Comparison of ENCODE assay signal across 8 mouse cellular contexts in the genomic region with DNA sequence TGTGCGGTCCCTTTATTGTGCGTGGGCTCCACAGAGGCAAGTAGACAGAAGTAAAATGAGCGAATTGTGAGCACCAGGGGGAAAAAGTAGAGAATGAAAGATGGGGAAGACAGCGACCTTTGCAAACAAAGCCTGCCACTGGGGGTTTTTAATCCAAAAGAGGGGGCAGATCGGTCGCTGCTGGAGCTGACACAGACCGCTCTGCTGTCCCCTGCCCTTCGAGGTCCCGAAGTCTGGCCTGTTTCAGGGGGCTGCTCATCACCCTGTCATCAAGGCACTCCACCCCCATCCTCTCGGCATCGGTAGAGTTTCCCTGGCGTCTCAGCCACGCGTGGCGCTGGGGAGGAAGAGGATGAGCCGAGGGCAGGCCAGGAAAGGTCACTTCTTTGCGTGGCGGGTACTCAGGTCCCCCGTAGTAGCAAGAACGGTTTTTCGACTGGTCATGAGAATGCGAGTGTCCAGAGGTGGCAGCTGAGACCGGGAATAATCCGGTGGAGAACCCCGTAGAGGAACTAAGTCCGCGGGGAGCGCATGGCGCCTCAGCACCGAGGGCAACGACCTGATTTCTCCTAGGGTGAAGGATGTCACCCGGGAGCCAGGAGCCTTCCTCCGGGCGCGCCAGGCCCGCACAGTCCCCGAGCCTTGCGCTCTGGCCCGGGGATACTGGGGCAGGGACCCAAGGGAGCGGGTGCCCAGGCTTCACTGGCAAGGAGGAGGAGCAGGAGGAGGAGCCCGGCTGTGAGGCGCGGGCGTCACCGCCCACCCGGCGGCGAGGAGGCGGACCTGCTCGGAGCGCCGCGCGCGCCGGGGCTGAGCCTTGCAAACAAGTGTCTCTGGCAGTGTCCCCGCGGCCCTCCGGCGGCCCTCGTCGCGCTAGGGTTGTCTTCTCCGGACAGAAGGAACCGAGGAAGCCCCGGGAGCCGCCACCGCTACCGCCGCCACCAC. TPM values are rescaled to one million over a fixed set of nuclear protein-coding genes. Genes with fewer than 3 reads are reported as not detected.
A peak's percentile ranks its signal among the peaks of the same experiment; 100 is the strongest.
DNase-seq lines count a peak whose midpoint lies in the region; ATAC-seq and TF ChIP-seq lines count a peak whose summit lies in the region.

A gene (plus strand): TSS at position 757 of the 945 bp plus-strand sequence.

- H3K27ac ChIP-seq in kidney, embryonic 14.5 days (ENCODE audit: low read depth, low read length): peak within 1 kb of the TSS; percentile 77
- H3K27ac ChIP-seq in limb, embryonic 14.5 days (replicated peaks; ENCODE audit: low read depth, low read length): peak within 1 kb of the TSS; percentile 73
- H3K27ac ChIP-seq in midbrain, embryonic 16.5 days (ENCODE audit: low read length): peak within 1 kb of the TSS; percentile 96
- peak within 1 kb of the TSS; percentile 87 for H3K27ac ChIP-seq in spleen, adult 2 months (ENCODE audit: insufficient read depth, low read length)

- TF ChIP-seq POLR2A in brain, embryonic 14.5 days (IDR thresholded peaks at IDR 0.05; ENCODE audit: borderline replicate concordance, extremely low read depth, insufficient read depth, insufficient read length, poor library complexity, severe bottlenecking): peak; percentile 84
- peak; percentile 22; the same call in 1 of the 2 replicates for TF ChIP-seq POLR2A in limb, embryonic 14.5 days (IDR thresholded peaks at IDR 0.05; ENCODE audit: borderline replicate concordance, extremely low read depth, insufficient read depth, insufficient read length)
- TF ChIP-seq POLR2A in spleen, adult 2 months (IDR thresholded peaks at IDR 0.05; ENCODE audit: low read depth, low read length): peak; percentile 18; the same call in 1 of the 2 replicates

- under 1% methylated on average over 68 of the region's 70 CpGs for WGBS in kidney, embryonic 14.5 days
- under 1% methylated on average over 50 of the region's 70 CpGs for WGBS in limb, embryonic 14.5 days
- WGBS in midbrain, embryonic 16.5 days: under 1% methylated on average over 57 of the region's 70 CpGs
- under 1% methylated on average over 70 of the region's 70 CpGs for WGBS in spleen, adult 2 months

- peak; percentile 88 for ATAC-seq in erythroblast, adult 5-6 weeks (replicated peaks; ENCODE audit: low FRiP score, poor library complexity, severe bottlenecking)
- ATAC-seq in kidney, embryonic 14.5 days (ENCODE audit: low FRiP score, low TSS enrichment): peak; percentile 91
- ATAC-seq in limb, embryonic 14.5 days (ENCODE audit: low FRiP score, low read depth): peak; percentile 87
- ATAC-seq in midbrain, embryonic 16.5 days: peak; percentile 92

- H3K27me3 ChIP-seq in kidney, embryonic 14.5 days (ENCODE audit: control insufficient read depth, insufficient read depth, low read length): no peaks in the 10 kb centered on the region; the same call in none of the 2 replicates
- H3K27me3 ChIP-seq in limb, embryonic 14.5 days (ENCODE audit: control insufficient read depth, insufficient read depth, low read length): peaks cover 11% of the 10 kb centered on the region; the same call in 1 of the 2 replicates
- no peaks in the 10 kb centered on the region for H3K27me3 ChIP-seq in midbrain, embryonic 16.5 days (ENCODE audit: control insufficient read depth, insufficient read depth, low read depth, low read length)
- H3K27me3 ChIP-seq in spleen, adult 2 months (ENCODE audit: control insufficient read depth, insufficient read depth, low read length): no peaks in the 10 kb centered on the region

- no peaks in the 10 kb centered on the region for H3K4me1 ChIP-seq in kidney, embryonic 14.5 days (ENCODE audit: control insufficient read depth, insufficient read depth, low read length)
- peaks cover 9% of the 10 kb centered on the region for H3K4me1 ChIP-seq in limb, embryonic 14.5 days (ENCODE audit: control insufficient read depth, insufficient read depth, low read length)
- peaks cover 20% of the 10 kb centered on the region for H3K4me1 ChIP-seq in midbrain, embryonic 16.5 days (ENCODE audit: control insufficient read depth, insufficient read depth, low read length)
- H3K4me1 ChIP-seq in spleen, adult 2 months (ENCODE audit: control insufficient read depth, insufficient read depth, insufficient read length): peaks cover 3% of the 10 kb centered on the region; the same call in 1 of the 2 replicates

- no peaks in the 10 kb centered on the region for H3K9me3 ChIP-seq in kidney, embryonic 14.5 days (ENCODE audit: control insufficient read depth, low read length)
- no peaks in the 10 kb centered on the region for H3K9me3 ChIP-seq in limb, embryonic 14.5 days (ENCODE audit: control insufficient read depth, low read length)
- no peaks in the 10 kb centered on the region for H3K9me3 ChIP-seq in midbrain, embryonic 16.5 days (replicated peaks; ENCODE audit: control insufficient read depth, low read length, poor library complexity, severe bottlenecking)

- H3K36me3 ChIP-seq in kidney, embryonic 14.5 days (ENCODE audit: control insufficient read depth, insufficient read depth, low read length): no peaks in the 10 kb centered on the region
- no peaks in the 10 kb centered on the region for H3K36me3 ChIP-seq in limb, embryonic 14.5 days (ENCODE audit: control insufficient read depth, insufficient read depth, low read length)
- no peaks in the 10 kb centered on the region for H3K36me3 ChIP-seq in midbrain, embryonic 16.5 days (ENCODE audit: control insufficient read depth, insufficient read depth, low read length)
- no peaks in the 10 kb centered on the region for H3K36me3 ChIP-seq in spleen, adult 2 months (ENCODE audit: control insufficient read depth, insufficient read depth, low read length)

- peak within 1 kb of the TSS; percentile 45 for H3K4me3 ChIP-seq in kidney, embryonic 14.5 days (ENCODE audit: low read length)
- peak within 1 kb of the TSS; percentile 74 for H3K4me3 ChIP-seq in limb, embryonic 14.5 days (replicated peaks; ENCODE audit: low read length)
- H3K4me3 ChIP-seq in midbrain, embryonic 16.5 days (ENCODE audit: low read depth, low read length): peak within 1 kb of the TSS; percentile 80
- H3K4me3 ChIP-seq in spleen, adult 2 months (ENCODE audit: extremely low read depth, insufficient read depth, insufficient read length): peak within 1 kb of the TSS; percentile 79

- TF ChIP-seq CTCF in brain, embryonic 14.5 days (IDR thresholded peaks at IDR 0.05; ENCODE audit: borderline replicate concordance, extremely low read depth, insufficient read depth, insufficient read length): no peak
- TF ChIP-seq CTCF in spleen, adult 2 months (IDR thresholded peaks at IDR 0.05; ENCODE audit: extremely low read depth, insufficient read depth, insufficient read length, insufficient replicate concordance): no peak

- peak; percentile 86 for DNase-seq in CD4-positive helper T cell, adult 2 months (ENCODE audit: low read depth, low spot score)
- peak; percentile 97 for DNase-seq in brain, embryonic 14.5 days (ENCODE audit: low read depth)
- DNase-seq in heart, adult 9 months (ENCODE audit: low spot score in 2 of 2): peak; percentile 90 to 92
- peak; percentile 80 for DNase-seq in limb, embryonic 14.5 days (ENCODE audit: low spot score)
- DNase-seq in spleen, adult 2 months (ENCODE audit: low read depth in 1 of 2, low spot score in 2 of 2): peak; percentile 77 to 89

- H3K4me2 ChIP-seq in kidney, embryonic 14.5 days (replicated peaks; ENCODE audit: low read depth, low read length): peak within 1 kb of the TSS; percentile 99
- peak within 1 kb of the TSS; percentile 100 for H3K4me2 ChIP-seq in limb, embryonic 14.5 days (replicated peaks; ENCODE audit: low read depth, low read length, severe bottlenecking)
- H3K4me2 ChIP-seq in midbrain, embryonic 16.5 days (ENCODE audit: low read length): peak within 1 kb of the TSS; percentile 71

- H3K9ac ChIP-seq in kidney, embryonic 14.5 days (ENCODE audit: low read depth, low read length): peak within 1 kb of the TSS; percentile 67
- H3K9ac ChIP-seq in limb, embryonic 14.5 days (ENCODE audit: low read depth, low read length, severe bottlenecking): peak within 1 kb of the TSS; percentile 62
- H3K9ac ChIP-seq in midbrain, embryonic 16.5 days (ENCODE audit: low read depth, low read length): peak within 1 kb of the TSS; percentile 80

RNA-seq across cellular contexts. Expression of the gene that starts here (rescaled TPM):
- polyA plus RNA-seq in brain, embryonic 14.5 days (2012; rRNA removed): 2.8 and 6.2 TPM in 2 replicates
- total RNA-seq in erythroblast, adult 5-6 weeks (2015; ENCODE audit: low replicate concordance): 45.3 and 71.3 TPM in 2 replicates
- total RNA-seq in erythroblast, adult 5-6 weeks (2017; ENCODE audit: low replicate concordance): 51.8 and 56.7 TPM in 2 replicates
- polyA plus RNA-seq in kidney, embryonic 14.5 days (2014; fragmentation: Nextera tagmentation; extraction: Ambion mirVana): 2.0 and 2.7 TPM in 2 replicates
- polyA plus RNA-seq in limb, embryonic 14.5 days (2012; rRNA removed): 2.9 and 3.0 TPM in 2 replicates
- polyA plus RNA-seq in limb, embryonic 14.5 days (2014; fragmentation: Nextera tagmentation; extraction: Ambion mirVana): 4.3 and 5.5 TPM in 2 replicates
- polyA plus RNA-seq in midbrain, embryonic 16.5 days (2015; fragmentation: Nextera tagmentation; extraction: Ambion mirVana): 9.0 and 9.4 TPM in 2 replicates
- polyA plus RNA-seq in spleen, adult 2 months (2012; rRNA removed): 5.7 and 7.2 TPM in 2 replicates

Comparison
In these comparisons a context has a peak if more than half of its experiments do, and no peak if none do; other contexts are left out.
1. Peak in every context shown above with its lines: DNase-seq, ATAC-seq, H3K4me3 ChIP-seq and H3K27ac ChIP-seq.
2. POLR2A ChIP-seq: peak in every context shown above with its lines; median percentile 84 in brain, embryonic 14.5 days; 22 in limb, embryonic 14.5 days; 18 in spleen, adult 2 months.